Mouse (Mus musculus) neural tube, embryonic 12.5 days (tissue): ENCODE measurements at regions not wholly inside any gene's neighbourhood (a gene's known extent, or its start where the extent isn't known, plus 50 kb on each side); places are given as distances from the start of the nearest gene placed in this dataset.

Experiments used
- ATAC-seq: fragments of 200-750 bp; cut with Nextera tagmentation; 2 replicates; pipeline ENCODE4 v1.8.0; 2017; ENCODE audit warnings: low read depth, mild to moderate bottlenecking, moderate TSS enrichment, moderate library complexity; ENCODE audit not compliant: low FRiP score
- H3K27ac ChIP-seq: fragments of 300-500 bp; sonication (generic); 2 replicates; pipeline ENCODE4 v1.5.1; 2016
- H3K27me3 ChIP-seq: fragments of 300-500 bp; sonication (generic); replicated peaks from 2 replicates; pipeline ENCODE4 v1.6.1; 2016; ENCODE audit warnings: mild to moderate bottlenecking
- H3K36me3 ChIP-seq: fragments of 300-500 bp; sonication (generic); 2 replicates; pipeline ENCODE4 v1.6.1; 2016; ENCODE audit warnings: mild to moderate bottlenecking
- H3K4me1 ChIP-seq: fragments of 300-500 bp; sonication (generic); 2 replicates; pipeline ENCODE4 v1.6.1; 2016
- H3K4me2 ChIP-seq: fragments of 300-500 bp; sonication (generic); replicated peaks from 2 replicates; pipeline ENCODE4 v1.6.1; 2016; ENCODE audit warnings: mild to moderate bottlenecking
- H3K4me3 ChIP-seq: fragments of 300-500 bp; sonication (generic); 2 replicates; pipeline ENCODE4 v1.5.1; 2016
- H3K9ac ChIP-seq: fragments of 300-500 bp; sonication (generic); 2 replicates; pipeline ENCODE4 v1.6.1; 2016; ENCODE audit warnings: mild to moderate bottlenecking
- H3K9me3 ChIP-seq: fragments of 300-500 bp; sonication (generic); 2 replicates; pipeline ENCODE4 v1.6.1; 2016; ENCODE audit warnings: mild to moderate bottlenecking
- whole genome bisulfite sequencing: fragments of 180-500 bp; shearing (Covaris S2); methylation state at CpG from one replicate; pipeline ENCODE4 v1.1.7; 2016; 5-methylcytosine and 5-hydroxymethylcytosine counted together

GRCm38 (mm10) chr13:99580296-99580695, 64.0 kb upstream of the Map1b start:
- Histone ChIP-seq H3K27me3 (no peaks in the 10 kb centered on the region), H3K4me2 (no peak overlapping the region), H3K9me3 (0 out of 2 replicates have a peak, but pooled peaks cover 3% of the 10 kb centered on the region), H3K4me3 (no peak overlapping the region), H3K36me3 (no peaks in the 10 kb centered on the region), H3K9ac (no peak overlapping the region), H3K27ac (no peak overlapping the region), H3K4me1 (peaks cover 9% of the 10 kb centered on the region; the same call in 1 of the 2 replicates)
- 73% methylated on average over 5 of the region's 5 CpGs for whole genome bisulfite sequencing
- ATAC-seq: no peak

GRCm38 (mm10) chr13:99579596-99580175, 63.3 kb upstream of the Map1b start:
- WGBS: 69% methylated on average over 8 of the region's 8 CpGs
- Histone ChIP-seq H3K9me3 (0 out of 2 replicates have a peak, but pooled peaks cover 3% of the 10 kb centered on the region), H3K36me3 (no peaks in the 10 kb centered on the region), H3K27me3 (no peaks in the 10 kb centered on the region), H3K4me3 (no peak overlapping the region), H3K4me1 (peaks cover 9% of the 10 kb centered on the region; the same call in 1 of the 2 replicates), H3K4me2 (no peak overlapping the region), H3K9ac (no peak overlapping the region), H3K27ac (no peak overlapping the region)
- no peak for ATAC-seq

- no peak overlapping the region for H3K27ac ChIP-seq
- no peaks in the 10 kb centered on the region for H3K36me3 ChIP-seq
- ATAC-seq: no peak
- no peaks in the 10 kb centered on the region for H3K27me3 ChIP-seq
- no peak overlapping the region for H3K4me2 ChIP-seq
- no peaks in the 10 kb centered on the region for H3K4me1 ChIP-seq
- no peak overlapping the region for H3K9ac ChIP-seq
- H3K4me3 ChIP-seq: no peak overlapping the region
- 87% methylated on average over 4 of the region's 4 CpGs for WGBS
- H3K9me3 ChIP-seq: 0 out of 2 replicates have a peak, but pooled peaks cover 3% of the 10 kb centered on the region
These were observed 61.3 kb upstream of the Map1b start for GRCm38 (mm10) chr13:99577686-99578085.

GRCm38 (mm10) chr13:99573021-99573420, 56.7 kb upstream of the Map1b start:
- Histone ChIP-seq H3K36me3 (no peaks in the 10 kb centered on the region), H3K4me1 (no peaks in the 10 kb centered on the region), H3K9me3 (no peaks in the 10 kb centered on the region), H3K4me2 (no peak overlapping the region), H3K9ac (no peak overlapping the region), H3K4me3 (no peak overlapping the region), H3K27me3 (no peaks in the 10 kb centered on the region), H3K27ac (no peak overlapping the region)
- 91% methylated on average over 7 of the region's 7 CpGs for WGBS
- ATAC-seq: no peak

- Histone ChIP-seq H3K27me3 (no peaks in the 10 kb centered on the region), H3K27ac (no peak overlapping the region), H3K36me3 (no peaks in the 10 kb centered on the region), H3K4me3 (no peak overlapping the region), H3K4me2 (no peak overlapping the region), H3K9me3 (no peaks in the 10 kb centered on the region), H3K4me1 (no peaks in the 10 kb centered on the region), H3K9ac (no peak overlapping the region)
- 90% methylated on average over 5 of the region's 5 CpGs for WGBS
- no peak for ATAC-seq
These were observed 56.0 kb upstream of the Map1b start for GRCm38 (mm10) chr13:99572381-99572780.
